Mouse (Mus musculus): ENCODE results near the gene Htra1.

- TF ChIP-seq CTCF (IDR thresholded peaks at IDR 0.05; ENCODE audit: borderline replicate concordance, insufficient read depth, low read length) (no peak), POLR2A (IDR thresholded peaks at IDR 0.05; ENCODE audit: low read depth, low read length) (no peak)
Observed at GRCm38 (mm10) chr7:130897201-130897600, 38.7 kb upstream of the Htra1 start.

All from embryonic fibroblast, embryonic 13.5 days (primary cell).